Mouse (Mus musculus): ENCODE measurements around the gene Wdr63.

DNA sequence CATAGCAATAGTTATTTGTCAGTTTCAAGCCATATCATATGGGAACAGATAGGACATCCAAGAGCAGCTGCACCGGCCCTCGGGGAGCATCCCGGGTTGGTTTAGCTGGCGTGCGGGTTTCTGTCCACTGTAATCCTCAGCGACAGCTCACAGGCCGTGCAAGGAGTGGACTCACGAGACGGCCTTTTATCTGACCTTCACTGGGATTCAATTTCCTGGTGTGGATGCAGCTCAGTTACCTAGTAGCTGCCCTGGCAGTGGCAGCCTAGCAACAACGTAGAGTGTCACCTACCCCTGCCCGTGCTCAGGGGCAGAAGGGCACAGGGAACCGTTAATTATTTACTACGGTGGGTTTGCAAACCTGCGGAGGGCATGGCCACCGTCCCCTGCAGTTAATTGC lies 70.0 kb downstream of the Wdr63 start:
- TF ChIP-seq CTCF (IDR thresholded peaks at IDR 0.05; ENCODE audit: borderline replicate concordance, insufficient read depth, low read depth, low read length) (no peak), POLR2A (IDR thresholded peaks at IDR 0.05; ENCODE audit: borderline replicate concordance, insufficient read depth, low read length) (no peak)

Measured in cerebellum, adult 2 months (tissue).